In genomic region chr8:91755566-91755965, GRCm38 (mm10) we compare ENCODE assay signal across 18 mouse cellular contexts. TPM values are rescaled to one million over a fixed set of nuclear protein-coding genes. Genes with fewer than 3 reads are reported as not detected.
"Had no signal": no experiment of that assay in that cellular context is flagged by ENCODE, and none has a peak within 500 bp of the region (broad histone marks: within the 10 kb centered on the region; RNA-seq: fewer than 3 reads in every experiment).

No protein-coding gene starts in this region.

- H3K27me3 ChIP-seq: liver, embryonic 13.5 days; midbrain, embryonic 12.5 days; midbrain, embryonic 15.5 days; neural tube, embryonic 12.5 days; neural tube, embryonic 15.5 days; stomach, embryonic 15.5 days had no signal

- DNase-seq: liver, embryonic 13.5 days; lung, adult 2 months; lung, postnatal 14 days; lung, postnatal 4 days; retina, postnatal 1 day; right cerebral cortex, postnatal 25 days; spleen, adult 18-20 months; thymus, postnatal 25 days had no signal

- H3K4me3 ChIP-seq: liver, embryonic 13.5 days; midbrain, embryonic 12.5 days; midbrain, embryonic 15.5 days; neural tube, embryonic 12.5 days; neural tube, embryonic 15.5 days; stomach, embryonic 15.5 days had no signal

- H3K36me3 ChIP-seq: liver, embryonic 13.5 days; midbrain, embryonic 12.5 days; midbrain, embryonic 15.5 days; neural tube, embryonic 12.5 days; neural tube, embryonic 15.5 days; stomach, embryonic 15.5 days had no signal

- H3K4me1 ChIP-seq: liver, embryonic 13.5 days; midbrain, embryonic 12.5 days; midbrain, embryonic 15.5 days; neural tube, embryonic 12.5 days; neural tube, embryonic 15.5 days; stomach, embryonic 15.5 days had no signal

- ATAC-seq: hindbrain, postnatal 0 days; intestine, postnatal 0 days; midbrain, embryonic 15.5 days had no signal

- H3K4me2 ChIP-seq: liver, embryonic 13.5 days; midbrain, embryonic 12.5 days; midbrain, embryonic 15.5 days; neural tube, embryonic 12.5 days; neural tube, embryonic 15.5 days; stomach, embryonic 15.5 days had no signal

- H3K27ac ChIP-seq: hindbrain, postnatal 0 days; liver, embryonic 13.5 days; midbrain, embryonic 12.5 days; midbrain, embryonic 15.5 days; neural tube, embryonic 12.5 days; neural tube, embryonic 15.5 days; stomach, embryonic 15.5 days had no signal

- H3K9ac ChIP-seq: liver, embryonic 13.5 days; midbrain, embryonic 12.5 days; midbrain, embryonic 15.5 days; neural tube, embryonic 12.5 days; neural tube, embryonic 15.5 days; stomach, embryonic 15.5 days had no signal

- H3K9me3 ChIP-seq: liver, embryonic 13.5 days; midbrain, embryonic 15.5 days; neural tube, embryonic 15.5 days; stomach, embryonic 15.5 days had no signal

RNA-seq across cellular contexts. Expression of gene Irx3, which starts 46.3 kb away (rescaled TPM):
- total RNA-seq: megakaryocyte progenitor cell, adult 5-6 weeks; megakaryocyte-erythroid progenitor cell, adult 5-6 weeks had no signal
- polyA plus RNA-seq: liver, embryonic 16.5 days had no signal
